Mouse (Mus musculus) kidney, postnatal 14 days (tissue): Measurements from ENCODE around the gene Serpina9.
A peak's percentile ranks its signal among the peaks of the same experiment; 100 is the strongest.

Experiments
- DNase-seq: peaks from one replicate; pipeline ENCODE4 v3.0.0; 2022; ENCODE audit warnings: mixed read lengths

Gene Serpina9

GRCm38 (mm10) chr12:104013620-104014019 is at the start of gene Serpina9:
Gene Serpina9, minus strand, starts transcription at chr12:104013755.
- DNase-seq: no peak

- DNase-seq: no peak
These were observed 48.3 kb upstream of the Serpina9 start for GRCm38 (mm10) chr12:104061862-104062261.

- DNase-seq: no peak
These were observed 46.6 kb upstream of the Serpina9 start for GRCm38 (mm10) chr12:104060126-104060525.

- DNase-seq: no peak
These were observed 44.0 kb upstream of the Serpina9 start for GRCm38 (mm10) chr12:104057531-104057930.

GRCm38 (mm10) chr12:104057050-104057449 is 43.5 kb upstream of the Serpina9 start:
- DNase-seq: peak; percentile 21

GRCm38 (mm10) chr12:104055755-104056154 is 42.2 kb upstream of the Serpina9 start:
- no peak for DNase-seq

- no peak for DNase-seq
These were observed 40.4 kb upstream of the Serpina9 start for GRCm38 (mm10) chr12:104053995-104054394.

GRCm38 (mm10) chr12:104045713-104046112 is 32.2 kb upstream of the Serpina9 start:
- no peak for DNase-seq

- no peak for DNase-seq
These were observed 30.8 kb upstream of the Serpina9 start, which contains the start of gene Serpina12 for GRCm38 (mm10) chr12:104044343-104044742. Gene Serpina12, minus strand, starts transcription at chr12:104044443.

GRCm38 (mm10) chr12:104042753-104043152 is 29.2 kb upstream of the Serpina9 start:
- DNase-seq: no peak

- DNase-seq: no peak
These were observed 27.8 kb upstream of the Serpina9 start for GRCm38 (mm10) chr12:104041401-104041800.

- no peak for DNase-seq
These were observed 24.6 kb upstream of the Serpina9 start for GRCm38 (mm10) chr12:104038181-104038580.

GRCm38 (mm10) chr12:104033752-104034151 is 20.2 kb upstream of the Serpina9 start:
- no peak for DNase-seq

- DNase-seq: peak; percentile 26
These were observed 16.4 kb upstream of the Serpina9 start for GRCm38 (mm10) chr12:104029986-104030385.

- no peak for DNase-seq
These were observed 1.7 kb upstream of the Serpina9 start for GRCm38 (mm10) chr12:104015280-104015679.

GRCm38 (mm10) chr12:104004689-104005088 is 8.9 kb downstream of the Serpina9 start:
- DNase-seq: no peak

GRCm38 (mm10) chr12:104003238-104003612 is 10.3 kb downstream of the Serpina9 start:
- no peak for DNase-seq

- DNase-seq: peak; percentile 61
These were observed 10.9 kb downstream of the Serpina9 start for GRCm38 (mm10) chr12:104002569-104003237.

- DNase-seq: no peak
These were observed 13.0 kb downstream of the Serpina9 start for GRCm38 (mm10) chr12:104000594-104000993.

GRCm38 (mm10) chr12:103999611-104000010 is 13.9 kb downstream of the Serpina9 start:
- DNase-seq: no peak

GRCm38 (mm10) chr12:103996513-103996912 is 17.0 kb downstream of the Serpina9 start:
- no peak for DNase-seq

GRCm38 (mm10) chr12:103995292-103996072 is 18.1 kb downstream of the Serpina9 start:
- DNase-seq: peak; percentile 69

GRCm38 (mm10) chr12:103992945-103993344 is 20.6 kb downstream of the Serpina9 start:
- DNase-seq: no peak

- no peak for DNase-seq
These were observed 23.7 kb downstream of the Serpina9 start, which contains the start of gene Serpina11 for GRCm38 (mm10) chr12:103989857-103990256. Gene Serpina11, minus strand, starts transcription at chr12:103989957.
